ENCODE assay signal across 11 mouse cellular contexts in genomic region chr2:144677229-144677571, GRCm38 (mm10).
DNase-seq lines count a peak whose midpoint lies in the region; ATAC-seq lines count a peak whose summit lies in the region.
"Had no signal": no experiment of that assay in that cellular context is flagged by ENCODE, and none has a peak within 500 bp of the region (broad histone marks: within the 10 kb centered on the region; RNA-seq: fewer than 3 reads in every experiment).

No protein-coding gene starts in this region.

- no peaks in the 10 kb centered on the region for H3K9me3 ChIP-seq in forebrain, embryonic 15.5 days
- no peaks in the 10 kb centered on the region for H3K9me3 ChIP-seq in midbrain, embryonic 11.5 days (ENCODE audit: control insufficient read depth, low read length)
- H3K9me3 ChIP-seq: midbrain, embryonic 12.5 days had no signal

- intact Hi-C loops in gastrocnemius, postnatal 36 days (cut with DNase I): no loop called here

- H3K4me3 ChIP-seq in forebrain, embryonic 15.5 days: no peak overlapping the region
- no peak overlapping the region for H3K4me3 ChIP-seq in midbrain, embryonic 11.5 days (ENCODE audit: low read depth, low read length)
- H3K4me3 ChIP-seq: midbrain, embryonic 12.5 days had no signal

- 60% methylated on average over 2 of the region's 2 CpGs for WGBS in forebrain, embryonic 15.5 days
- WGBS in midbrain, embryonic 11.5 days: 79% methylated on average over 2 of the region's 2 CpGs

- H3K4me1 ChIP-seq in forebrain, embryonic 15.5 days: peaks cover 12% of the 10 kb centered on the region
- no peaks in the 10 kb centered on the region for H3K4me1 ChIP-seq in midbrain, embryonic 11.5 days (ENCODE audit: control insufficient read depth, insufficient read depth, low read length)

- H3K4me2 ChIP-seq in forebrain, embryonic 15.5 days (replicated peaks): no peak overlapping the region
- no peak overlapping the region for H3K4me2 ChIP-seq in midbrain, embryonic 11.5 days
- H3K4me2 ChIP-seq: midbrain, embryonic 12.5 days had no signal

- H3K27me3 ChIP-seq in forebrain, embryonic 15.5 days: no peaks in the 10 kb centered on the region
- no peaks in the 10 kb centered on the region for H3K27me3 ChIP-seq in midbrain, embryonic 11.5 days (ENCODE audit: control insufficient read depth, insufficient read depth, low read length)
- H3K27me3 ChIP-seq: midbrain, embryonic 12.5 days; Patski had no signal

- H3K36me3 ChIP-seq in forebrain, embryonic 15.5 days: no peaks in the 10 kb centered on the region
- H3K36me3 ChIP-seq in midbrain, embryonic 11.5 days (ENCODE audit: control insufficient read depth, insufficient read depth, low read length): no peaks in the 10 kb centered on the region
- H3K36me3 ChIP-seq: midbrain, embryonic 12.5 days had no signal

- DNase-seq in cerebellum, adult 8-10 months: peak; percentile 18
- DNase-seq in cerebellum, adult 11 months: no peak
- peak; percentile 33 for DNase-seq in MN1 (ENCODE audit: low spot score)
- no peak for DNase-seq in midbrain, embryonic 11.5 days (ENCODE audit: low spot score, missing footprints)
- no peak for DNase-seq in spleen, adult 12 weeks (ENCODE audit: low spot score)
- no peak for DNase-seq in layer of hippocampus, postnatal 14 days (ENCODE audit: low spot score in 2 of 2)
- no peak for DNase-seq in gastrocnemius, postnatal 36 days

- no peak overlapping the region for H3K9ac ChIP-seq in forebrain, embryonic 15.5 days (replicated peaks)
- H3K9ac ChIP-seq in midbrain, embryonic 11.5 days (ENCODE audit: low read length): no peak overlapping the region
- H3K9ac ChIP-seq: midbrain, embryonic 12.5 days had no signal

- peak; percentile 12 for ATAC-seq in forebrain, embryonic 15.5 days (replicated peaks)
- peak; percentile 70; the same call in 1 of the 2 replicates for ATAC-seq in midbrain, embryonic 11.5 days (ENCODE audit: low FRiP score)
- ATAC-seq: inflammation-experienced regulatory T-cells, adult 6 months; Patski had no signal

- no peak overlapping the region for H3K27ac ChIP-seq in forebrain, embryonic 15.5 days (replicated peaks)
- H3K27ac ChIP-seq in midbrain, embryonic 11.5 days (ENCODE audit: low read depth, low read length): no peak overlapping the region

Comparison
In these comparisons a context has a peak if more than half of its experiments do, and no peak if none do; other contexts are left out.
1. DNase-seq: peak in cerebellum, adult 8-10 months (single experiment) and MN1 (single experiment); none in cerebellum, adult 11 months (single experiment), midbrain, embryonic 11.5 days (single experiment), spleen, adult 12 weeks (single experiment), layer of hippocampus, postnatal 14 days (0 of 2) and gastrocnemius, postnatal 36 days (0 of 2).